Comparison of ENCODE assay signal across 8 mouse cellular contexts in genomic region chr15:77358320-77359040, GRCm38 (mm10). TPM values are rescaled to one million over a fixed set of nuclear protein-coding genes. Genes with fewer than 3 reads are reported as not detected.
DNase-seq lines count a peak whose midpoint lies in the region; ATAC-seq lines count a peak whose summit lies in the region.

No protein-coding gene starts in this region.

- peak; percentile 98 for DNase-seq in MN1 (ENCODE audit: low spot score)
- DNase-seq in cerebellum, adult 8-10 months = peak; percentile 91
- peak; percentile 69 to 93 for DNase-seq in frontal cortex, adult 2 months (ENCODE audit: extremely low spot score in 1 of 2, low spot score in 1 of 2)
- peak; percentile 94 for DNase-seq in hindbrain, embryonic 11.5 days (ENCODE audit: low spot score)
- DNase-seq in layer of hippocampus, postnatal 14 days (ENCODE audit: low spot score in 2 of 2) = peak; percentile 88 to 89
- peak; percentile 91 for DNase-seq in lung, postnatal 10 days
- peak; percentile 45 for DNase-seq in retina, adult 2 months (ENCODE audit: low read depth, low spot score)
- peak; percentile 59 for DNase-seq in thymus, postnatal 25 days

- no peaks in the 10 kb centered on the region for H3K9me3 ChIP-seq in hindbrain, embryonic 11.5 days (ENCODE audit: control insufficient read depth, low read length)

- peak overlapping the region; percentile 72 for H3K27ac ChIP-seq in hindbrain, embryonic 11.5 days (ENCODE audit: low read depth, low read length)

- no peaks in the 10 kb centered on the region for H3K27me3 ChIP-seq in hindbrain, embryonic 11.5 days (ENCODE audit: control insufficient read depth, insufficient read depth, low read length)

- H3K4me3 ChIP-seq in hindbrain, embryonic 11.5 days (ENCODE audit: low read depth, low read length) = peak overlapping the region; percentile 19; the same call in 1 of the 2 replicates

- H3K9ac ChIP-seq in hindbrain, embryonic 11.5 days (ENCODE audit: low read depth, low read length) = peak overlapping the region; percentile 69

- peak; percentile 84 for ATAC-seq in hindbrain, embryonic 11.5 days (ENCODE audit: low FRiP score)

- under 1% methylated on average over 24 of the region's 29 CpGs for WGBS in hindbrain, embryonic 11.5 days

- peak overlapping the region; percentile 55 for H3K4me2 ChIP-seq in hindbrain, embryonic 11.5 days (replicated peaks; ENCODE audit: low read depth, low read length)

- peaks cover 25% of the 10 kb centered on the region for H3K4me1 ChIP-seq in hindbrain, embryonic 11.5 days (replicated peaks; ENCODE audit: control insufficient read depth, insufficient read depth, low read length)

- no peaks in the 10 kb centered on the region for H3K36me3 ChIP-seq in hindbrain, embryonic 11.5 days (ENCODE audit: control insufficient read depth, insufficient read depth, low read length)

RNA-seq across cellular contexts. Expression of gene Apol7a, which starts 40.4 kb away (rescaled TPM):
- 0.19 and 0.38 TPM in 2 replicates for polyA plus RNA-seq in frontal cortex, adult 2 months (2012; rRNA removed)
- polyA plus RNA-seq in hindbrain, embryonic 11.5 days (2014; fragmentation: Nextera tagmentation; extraction: Ambion mirVana) = not detected in 2 replicates
- total RNA-seq in layer of hippocampus, postnatal 14 days (2021) = not detected

RNA-seq across cellular contexts. Expression of gene Rbfox2, which starts 51.7 kb away (rescaled TPM):
- polyA plus RNA-seq in frontal cortex, adult 2 months (2012; rRNA removed) = 200 and 212 TPM in 2 replicates
- polyA plus RNA-seq in hindbrain, embryonic 11.5 days (2014; fragmentation: Nextera tagmentation; extraction: Ambion mirVana) = 115 and 142 TPM in 2 replicates
- 100 to 1,000 TPM; 228 to 234 TPM for total RNA-seq in layer of hippocampus, postnatal 14 days (2021)

RNA-seq across cellular contexts. Expression of gene Apol9a, which starts 52.5 kb away (rescaled TPM):
- 0.60 and 0.97 TPM in 2 replicates for polyA plus RNA-seq in frontal cortex, adult 2 months (2012; rRNA removed)
- polyA plus RNA-seq in hindbrain, embryonic 11.5 days (2014; fragmentation: Nextera tagmentation; extraction: Ambion mirVana) = 0.03 and 0.06 TPM in 2 replicates
- total RNA-seq in layer of hippocampus, postnatal 14 days (2021) = not detected

Comparison
In these comparisons a context has a peak if more than half of its experiments do, and no peak if none do; other contexts are left out.
1. Peak in every context shown above with its lines: DNase-seq, ATAC-seq, H3K4me3 ChIP-seq and H3K27ac ChIP-seq.
2. DNase-seq: peak in every context shown above with its lines; median percentile 98 in MN1; 94 in hindbrain, embryonic 11.5 days; 91 in cerebellum, adult 8-10 months; 91 in lung, postnatal 10 days; 88 in layer of hippocampus, postnatal 14 days; 81 in frontal cortex, adult 2 months; 59 in thymus, postnatal 25 days; 45 in retina, adult 2 months.